21 mouse cellular contexts compared by ENCODE assay signal in genomic region chr5:73274941-73275340, GRCm38 (mm10). TPM values are rescaled to one million over a fixed set of nuclear protein-coding genes. Genes with fewer than 3 reads are reported as not detected.
DNase-seq lines count a peak whose midpoint lies in the region; ATAC-seq lines count a peak whose summit lies in the region.
"Had no signal": no experiment of that assay in that cellular context is flagged by ENCODE, and none has a peak within 500 bp of the region (broad histone marks: within the 10 kb centered on the region; RNA-seq: fewer than 3 reads in every experiment).

No protein-coding gene starts in this region.

- H3K27me3 ChIP-seq in heart, embryonic 10.5 days (ENCODE audit: insufficient read depth, poor library complexity, severe bottlenecking) = no peaks in the 10 kb centered on the region
- no peaks in the 10 kb centered on the region for H3K27me3 ChIP-seq in midbrain, embryonic 11.5 days (ENCODE audit: control insufficient read depth, insufficient read depth, low read length)
- no peaks in the 10 kb centered on the region for H3K27me3 ChIP-seq in midbrain, embryonic 16.5 days (ENCODE audit: control insufficient read depth, insufficient read depth, low read depth, low read length)
- H3K27me3 ChIP-seq: CH12.LX, Patski had no signal

- no peak overlapping the region for H3K4me3 ChIP-seq in heart, embryonic 10.5 days
- no peak overlapping the region for H3K4me3 ChIP-seq in midbrain, embryonic 11.5 days (ENCODE audit: low read depth, low read length)
- no peak overlapping the region for H3K4me3 ChIP-seq in midbrain, embryonic 16.5 days (ENCODE audit: low read depth, low read length)

- no peaks in the 10 kb centered on the region for H3K36me3 ChIP-seq in heart, embryonic 10.5 days
- no peaks in the 10 kb centered on the region for H3K36me3 ChIP-seq in midbrain, embryonic 11.5 days (ENCODE audit: control insufficient read depth, insufficient read depth, low read length)
- H3K36me3 ChIP-seq in midbrain, embryonic 16.5 days (ENCODE audit: control insufficient read depth, insufficient read depth, low read length) = no peaks in the 10 kb centered on the region
- H3K36me3 ChIP-seq: G1E had no signal

- WGBS in heart, embryonic 10.5 days = 74% methylated on average over 2 of the region's 2 CpGs
- WGBS in midbrain, embryonic 11.5 days = 89% methylated on average over 2 of the region's 2 CpGs
- WGBS in midbrain, embryonic 16.5 days = 73% methylated on average over 2 of the region's 2 CpGs

- no peak overlapping the region for H3K4me2 ChIP-seq in midbrain, embryonic 11.5 days
- no peak overlapping the region for H3K4me2 ChIP-seq in midbrain, embryonic 16.5 days (ENCODE audit: low read length)

- no peak for ATAC-seq in midbrain, embryonic 11.5 days (ENCODE audit: low FRiP score)
- ATAC-seq in midbrain, embryonic 16.5 days = no peak
- ATAC-seq: activated CD4-positive, CD25-positive, alpha-beta regulatory T cell, adult 4 months; CD4-positive, CD25-positive, alpha-beta regulatory T cell, adult 4 months; Patski had no signal

- DNase-seq in heart, adult 11 months = peak; percentile 80
- DNase-seq in heart, postnatal 10 days = no peak
- peak; percentile 33 for DNase-seq in heart, embryonic 10.5 days (ENCODE audit: low spot score)
- no peak for DNase-seq in heart, adult 18-20 months
- DNase-seq in midbrain, embryonic 11.5 days (ENCODE audit: low spot score, missing footprints) = peak; percentile 77
- DNase-seq: adrenal gland, adult 2 months; adrenal gland, adult 8-10 months; adrenal gland, postnatal 10 days; adrenal gland, postnatal 14 days; adrenal gland, postnatal 25 days; adrenal gland, postnatal 36 days; B cell, adult 2 months; cerebellum, adult 11 months; cerebellum, adult 11-12 months; cerebellum, adult 18-20 months had no signal

- no peak overlapping the region for H3K27ac ChIP-seq in heart, embryonic 10.5 days
- H3K27ac ChIP-seq in midbrain, embryonic 11.5 days (ENCODE audit: low read depth, low read length) = no peak overlapping the region
- no peak overlapping the region for H3K27ac ChIP-seq in midbrain, embryonic 16.5 days (ENCODE audit: low read length)

- peaks cover 31% of the 10 kb centered on the region for H3K4me1 ChIP-seq in heart, embryonic 10.5 days
- peaks cover 5% of the 10 kb centered on the region for H3K4me1 ChIP-seq in midbrain, embryonic 11.5 days (ENCODE audit: control insufficient read depth, insufficient read depth, low read length)
- no peaks in the 10 kb centered on the region for H3K4me1 ChIP-seq in midbrain, embryonic 16.5 days (ENCODE audit: control insufficient read depth, insufficient read depth, low read length)

- intact Hi-C loops in heart, postnatal 10 days (cut with DNase I) = no loop called here

- H3K9ac ChIP-seq in midbrain, embryonic 11.5 days (ENCODE audit: low read length) = no peak overlapping the region
- no peak overlapping the region for H3K9ac ChIP-seq in midbrain, embryonic 16.5 days (ENCODE audit: low read depth, low read length)

- no peaks in the 10 kb centered on the region for H3K9me3 ChIP-seq in heart, embryonic 10.5 days
- H3K9me3 ChIP-seq in midbrain, embryonic 11.5 days (ENCODE audit: control insufficient read depth, low read length) = no peaks in the 10 kb centered on the region
- H3K9me3 ChIP-seq in midbrain, embryonic 16.5 days (replicated peaks; ENCODE audit: control insufficient read depth, low read length, poor library complexity, severe bottlenecking) = no peaks in the 10 kb centered on the region
- H3K9me3 ChIP-seq: G1E had no signal

RNA-seq across cellular contexts. Expression of gene Ociad1, which starts 17.6 kb away (rescaled TPM):
- 100 to 1,000 TPM; 264 TPM for total RNA-seq in heart, postnatal 10 days (2021)
- polyA plus RNA-seq in heart, embryonic 10.5 days (2016; fragmentation: Nextera tagmentation; extraction: Ambion mirVana) = 169 and 198 TPM in 2 replicates
- total RNA-seq in heart, adult 18-20 months (2021) = 100 to 1,000 TPM; 259 to 269 TPM
- polyA plus RNA-seq in midbrain, embryonic 11.5 days (2014; fragmentation: Nextera tagmentation; extraction: Ambion mirVana) = 159 and 168 TPM in 2 replicates
- polyA plus RNA-seq in midbrain, embryonic 16.5 days (2015; fragmentation: Nextera tagmentation; extraction: Ambion mirVana) = 361 and 374 TPM in 2 replicates

RNA-seq across cellular contexts. Expression of gene Fryl, which starts 18.5 kb away (rescaled TPM):
- total RNA-seq in heart, postnatal 10 days (2021) = 10 to 100 TPM; 47.4 to 51.3 TPM
- 27.7 and 32.6 TPM in 2 replicates for polyA plus RNA-seq in heart, embryonic 10.5 days (2016; fragmentation: Nextera tagmentation; extraction: Ambion mirVana)
- total RNA-seq in heart, adult 18-20 months (2021) = 10 to 100 TPM; 28.8 to 40.5 TPM
- 39.0 and 42.5 TPM in 2 replicates for polyA plus RNA-seq in midbrain, embryonic 11.5 days (2014; fragmentation: Nextera tagmentation; extraction: Ambion mirVana)
- 40.0 and 47.5 TPM in 2 replicates for polyA plus RNA-seq in midbrain, embryonic 16.5 days (2015; fragmentation: Nextera tagmentation; extraction: Ambion mirVana)

Comparison
In these comparisons a context has a peak if more than half of its experiments do, and no peak if none do; other contexts are left out.
1. DNase-seq: peak in heart, adult 11 months (single experiment), heart, embryonic 10.5 days (single experiment) and midbrain, embryonic 11.5 days (single experiment); none in heart, postnatal 10 days (0 of 2) and heart, adult 18-20 months (0 of 2).